Mouse (Mus musculus) E14TG2a.4 (cell line): ENCODE measurements around the gene Actn2.

Experiments used
- CTCF ChIP-seq: conservative IDR thresholded peaks from 2 replicates; pipeline ENCODE4 v1.5.1; 2014; ENCODE audit warnings: low read length
- POU5F1 ChIP-seq: IDR thresholded peaks from 2 replicates; pipeline ENCODE4 v1.6.1; 2014; ENCODE audit warnings: low read length, borderline replicate concordance

- TF ChIP-seq CTCF = no peak
- TF ChIP-seq POU5F1 = no peak
These were observed 42.8 kb downstream of the Actn2 start for GRCm38 (mm10) chr13:12297777-12298176.
